Mouse (Mus musculus) adrenal gland, adult 8-10 months (tissue): ENCODE data around the gene Atad1. TPM values are rescaled to one million over a fixed set of nuclear protein-coding genes. Genes with fewer than 3 reads are reported as not detected.

ENCODE experiments used
- total RNA-seq, 4 experiments: library from RNA; stranded (reverse); gene quantifications; 2 replicates each; pipeline ENCODE4 v1.2.4; 2022

Atad1 gene
- total RNA-seq, 4 experiments from 2014 or later: 75.4 to 88.7 (median 82.5) TPM

Other genes starting within 250 kb of the Atad1 start
- 10 to 100 TPM; 13.5 to 18.9 (median 15.5) TPM for gene Papss2, start 144.0 kb downstream of the Atad1 start, total RNA-seq
- gene Pten, start 17.7 kb upstream of the Atad1 start, total RNA-seq: 10 to 100 TPM; 65.2 to 83.9 (median 75.7) TPM